Mouse (Mus musculus): ENCODE measurements around the gene Ola1.

Gene Ola1

GRCm38 (mm10) chr2:73066307-73067167, 152.2 kb downstream of the Ola1 start:
- no peak for DNase-seq (ENCODE audit: low spot score in 2 of 2)

- no peak for DNase-seq (ENCODE audit: low spot score in 2 of 2)
These were observed 154.7 kb downstream of the Ola1 start for GRCm38 (mm10) chr2:73063911-73064619.

DNA sequence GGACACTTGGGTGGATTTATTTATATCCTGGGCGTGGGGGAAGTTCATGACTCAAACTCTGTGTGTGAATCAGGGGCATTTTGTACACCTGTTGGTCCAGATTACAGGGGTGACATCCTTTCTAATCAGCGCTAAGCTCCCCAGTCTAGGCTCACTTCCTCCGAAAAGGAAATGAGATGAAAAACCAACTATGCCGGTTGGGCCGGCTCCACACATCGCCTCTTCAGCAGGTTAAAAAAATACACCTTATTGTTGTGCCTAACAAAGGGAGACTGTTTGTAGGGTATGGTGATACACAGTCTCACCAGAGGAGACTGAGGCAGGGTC, 158.5 kb downstream of the Ola1 start:
- DNase-seq (ENCODE audit: low spot score in 2 of 2): no peak

GRCm38 (mm10) chr2:73059550-73060258, 159.0 kb downstream of the Ola1 start:
- DNase-seq (ENCODE audit: low spot score in 2 of 2): no peak

GRCm38 (mm10) chr2:73058344-73058743, 160.4 kb downstream of the Ola1 start:
- no peak for DNase-seq (ENCODE audit: low spot score in 2 of 2)

- DNase-seq (ENCODE audit: low spot score in 2 of 2): no peak
These were observed 161.1 kb downstream of the Ola1 start for GRCm38 (mm10) chr2:73057589-73057988.

- no peak for DNase-seq (ENCODE audit: low spot score in 2 of 2)
These were observed 162.4 kb downstream of the Ola1 start for GRCm38 (mm10) chr2:73056090-73056956.

DNA sequence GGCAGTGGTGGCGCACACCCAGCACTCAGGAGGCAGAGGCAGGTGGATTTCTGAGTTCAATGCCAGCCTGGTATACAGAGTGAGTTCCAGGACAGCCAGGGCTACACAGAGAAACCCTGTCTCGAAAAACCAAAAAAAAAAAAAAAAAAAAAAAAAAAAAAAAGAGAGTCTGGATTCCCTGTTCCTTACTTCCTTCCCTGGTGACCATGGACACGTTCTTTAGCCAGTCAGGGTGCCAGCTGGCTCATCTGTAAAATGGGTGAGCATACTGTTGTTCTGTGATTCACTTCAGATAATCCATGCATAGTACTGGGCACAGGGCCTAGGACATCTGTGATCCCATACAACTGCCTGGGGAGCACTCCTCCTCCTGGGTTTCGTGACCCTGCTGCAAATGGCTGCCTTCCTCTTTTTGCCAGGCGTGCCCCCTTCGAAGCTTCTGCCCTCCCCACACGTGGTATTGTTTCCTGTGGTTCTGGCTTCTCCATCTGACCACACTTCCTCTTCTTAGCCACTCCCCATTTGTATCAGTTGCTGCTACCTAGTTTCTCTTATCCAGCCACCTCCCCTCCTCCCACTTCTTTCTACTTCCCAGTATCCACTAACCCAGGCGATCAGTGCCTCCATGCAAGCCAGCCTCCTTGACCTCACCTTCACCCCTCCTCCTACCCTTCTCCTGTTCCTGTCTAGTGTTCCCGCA, 164.8 kb downstream of the Ola1 start:
- DNase-seq (ENCODE audit: low spot score in 2 of 2): peak in 1 of 2 experiments; percentile 32

DNA sequence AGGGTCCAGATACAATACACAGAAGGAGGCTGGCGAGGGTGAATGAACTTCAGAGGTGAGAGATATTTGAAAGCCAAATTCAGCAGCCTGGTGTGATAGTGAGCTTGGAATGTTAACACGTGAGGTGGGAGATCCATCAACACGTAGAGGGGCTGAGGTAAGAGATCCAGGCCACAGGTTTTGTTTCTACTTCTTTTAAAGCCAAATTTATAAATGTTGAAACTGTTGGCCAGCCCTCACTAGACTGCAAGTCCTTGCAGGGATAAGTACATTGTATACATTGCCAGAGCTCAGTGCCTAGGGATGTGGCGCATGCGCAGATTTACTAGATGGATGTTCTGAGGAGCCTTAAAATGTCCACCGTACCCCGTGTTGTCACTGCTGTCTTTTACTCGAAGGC, 168.3 kb downstream of the Ola1 start:
- DNase-seq (ENCODE audit: low spot score in 2 of 2): no peak

GRCm38 (mm10) chr2:73049977-73050376, 168.7 kb downstream of the Ola1 start:
- DNase-seq (ENCODE audit: low spot score in 2 of 2): no peak

DNA sequence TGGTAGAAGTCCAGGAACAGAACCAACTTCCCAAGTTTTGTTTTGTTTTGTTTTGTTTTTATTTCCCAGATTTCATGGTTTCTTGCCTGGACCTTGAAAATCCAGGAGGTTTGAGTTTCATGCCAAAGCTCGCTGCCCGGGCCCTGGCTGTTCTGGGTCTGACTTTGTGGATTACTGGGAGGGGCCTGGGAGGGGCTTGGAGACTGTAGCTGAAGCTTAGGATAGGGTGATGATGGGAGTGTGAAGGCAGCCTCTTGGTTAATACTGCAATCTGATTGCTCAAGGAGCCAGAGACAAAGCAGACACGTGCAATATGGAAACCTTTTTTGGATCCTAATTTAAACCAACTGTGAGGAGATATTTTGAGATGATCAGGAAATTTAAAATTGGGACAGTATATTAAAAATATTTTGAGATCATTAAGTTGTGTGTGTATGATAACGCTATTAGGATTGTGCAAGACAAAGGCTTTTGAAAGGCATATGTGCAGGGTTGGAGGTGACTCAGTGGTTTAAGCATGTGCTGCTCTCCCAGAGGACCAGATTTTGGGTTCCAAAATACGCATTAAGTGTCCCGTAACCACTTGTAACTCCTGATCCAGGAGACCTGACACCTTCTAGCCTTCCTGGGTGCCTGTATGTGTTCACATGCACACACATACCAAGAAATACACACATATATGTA, 169.6 kb downstream of the Ola1 start:
- DNase-seq (ENCODE audit: low spot score in 2 of 2): no peak

DNA sequence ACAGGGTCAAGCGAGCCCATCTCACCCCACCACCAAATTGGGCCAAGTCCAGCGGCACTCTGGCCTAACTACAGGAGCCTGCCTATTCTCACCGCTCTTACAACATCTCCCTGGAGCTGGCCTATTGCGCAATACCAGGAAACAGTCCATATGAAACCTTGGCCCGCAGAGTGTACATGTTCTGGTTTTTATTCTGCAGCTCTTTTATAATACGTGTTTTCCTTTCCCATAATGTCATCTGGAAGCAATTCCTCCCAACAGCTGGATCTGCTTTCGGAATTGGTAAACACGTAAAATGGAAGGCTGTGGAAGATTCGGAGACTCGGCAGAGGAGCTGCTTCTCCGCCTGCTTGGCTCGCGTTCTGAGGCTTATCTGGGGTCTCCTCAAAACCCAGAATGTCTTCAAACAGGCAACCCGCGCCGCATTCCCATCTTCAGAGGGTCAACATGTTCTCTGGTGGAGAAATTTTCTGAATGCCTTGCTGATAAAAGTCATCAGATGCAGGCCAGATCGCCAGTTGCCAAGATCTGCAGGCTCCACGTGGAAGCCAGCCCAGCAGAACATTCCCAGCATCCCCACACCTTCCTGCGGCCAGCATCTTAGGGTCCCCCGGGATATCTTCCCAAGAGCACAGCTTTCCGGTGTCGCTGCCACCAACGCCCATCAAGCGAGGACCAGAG, 171.5 kb downstream of the Ola1 start:
- DNase-seq (ENCODE audit: low spot score in 2 of 2): no peak

GRCm38 (mm10) chr2:73046576-73046975, 172.1 kb downstream of the Ola1 start:
- DNase-seq (ENCODE audit: low spot score in 2 of 2): no peak

DNA sequence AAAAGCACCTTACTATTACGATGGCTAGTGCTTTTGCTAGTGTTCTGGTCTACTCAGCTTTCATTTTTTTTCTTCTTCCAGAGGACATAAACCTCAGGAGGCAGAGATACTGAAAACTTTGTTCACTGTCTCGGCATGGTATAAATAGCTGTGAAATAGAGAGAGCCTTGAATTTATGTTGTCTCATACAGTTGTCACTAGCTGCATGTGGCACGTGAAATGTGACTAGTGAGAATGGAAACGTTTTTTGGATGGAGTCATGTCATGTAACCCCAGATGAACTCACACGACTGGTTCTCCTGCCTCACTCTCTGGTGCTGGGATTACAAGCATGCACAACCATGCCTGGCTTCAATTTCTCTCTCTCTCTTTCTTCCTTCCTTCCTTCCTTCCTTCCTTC, 173.2 kb downstream of the Ola1 start:
- DNase-seq (ENCODE audit: low spot score in 2 of 2): no peak

Data from frontal cortex, postnatal 10 days (tissue).